16 mouse cellular contexts compared by ENCODE assay signal in the genomic region with DNA sequence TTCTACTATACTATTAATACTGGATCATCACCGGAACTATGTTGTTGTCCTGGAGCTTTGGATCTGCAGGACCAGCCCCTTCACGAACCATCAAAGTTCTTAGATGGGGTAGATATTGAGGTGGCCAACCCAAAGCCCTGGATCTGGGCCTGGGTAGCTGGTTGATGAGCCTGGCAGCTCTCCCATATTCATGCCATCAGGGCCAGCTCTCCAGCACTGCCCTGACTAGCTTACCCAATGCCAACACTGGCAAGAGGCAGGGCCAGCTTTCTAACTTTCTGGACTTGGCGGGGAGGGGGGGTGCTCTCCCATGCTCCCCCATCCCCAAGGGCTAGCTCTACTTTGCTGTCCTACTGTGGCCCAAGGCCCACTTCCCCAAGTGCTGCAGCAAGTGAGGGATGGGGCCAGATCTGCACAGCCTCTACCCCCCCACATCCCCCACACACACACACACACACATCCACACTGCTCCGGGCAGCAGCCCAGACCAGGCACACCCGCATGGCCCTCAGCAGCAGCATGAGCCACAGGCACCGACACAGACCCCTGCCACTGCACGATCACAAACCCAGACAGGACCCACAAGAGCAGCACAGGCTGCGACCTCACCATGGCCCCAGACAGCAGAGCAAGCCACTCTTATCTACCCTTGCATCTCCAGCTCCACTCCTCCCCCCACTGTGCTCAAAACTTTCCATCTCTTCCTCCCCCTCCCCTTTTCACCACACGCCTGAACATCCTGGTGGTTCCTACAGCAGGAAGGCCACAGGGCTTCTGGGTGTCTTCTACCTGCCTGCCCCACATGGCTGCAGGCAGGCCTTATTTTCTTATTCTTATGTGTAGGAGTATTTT. TPM values are rescaled to one million over a fixed set of nuclear protein-coding genes. Genes with fewer than 3 reads are reported as not detected.
DNase-seq lines count a peak whose midpoint lies in the region; ATAC-seq and TF ChIP-seq lines count a peak whose summit lies in the region.
"Had no signal": no experiment of that assay in that cellular context is flagged by ENCODE, and none has a peak within 500 bp of the region (broad histone marks: within the 10 kb centered on the region; RNA-seq: fewer than 3 reads in every experiment).

No protein-coding gene starts in this region.

- H3K27ac ChIP-seq in midbrain, postnatal 0 days (ENCODE audit: low read depth, low read length): no peak overlapping the region
- no peak overlapping the region for H3K27ac ChIP-seq in midbrain, embryonic 13.5 days
- peak overlapping the region; percentile 81 for H3K27ac ChIP-seq in limb, embryonic 10.5 days
- no peak overlapping the region for H3K27ac ChIP-seq in intestine, embryonic 15.5 days
- H3K27ac ChIP-seq: lung, embryonic 15.5 days; midbrain, embryonic 15.5 days had no signal

- H3K4me2 ChIP-seq in midbrain, postnatal 0 days (ENCODE audit: low read depth, low read length, poor library complexity, severe bottlenecking): no peak overlapping the region
- H3K4me2 ChIP-seq in midbrain, embryonic 13.5 days (replicated peaks): no peak overlapping the region
- H3K4me2 ChIP-seq in intestine, embryonic 15.5 days (replicated peaks): no peak overlapping the region
- H3K4me2 ChIP-seq: lung, embryonic 15.5 days; midbrain, embryonic 15.5 days had no signal

- 79% methylated on average over 9 of the region's 9 CpGs for WGBS in midbrain, postnatal 0 days
- WGBS in midbrain, embryonic 13.5 days: 85% methylated on average over 9 of the region's 9 CpGs
- WGBS in limb, embryonic 10.5 days: 59% methylated on average over 9 of the region's 9 CpGs
- 51% methylated on average over 9 of the region's 9 CpGs for WGBS in intestine, embryonic 15.5 days

- TF ChIP-seq CTCF in midbrain, postnatal 0 days (IDR thresholded peaks at IDR 0.05): no peak

- no peaks in the 10 kb centered on the region for H3K4me1 ChIP-seq in midbrain, postnatal 0 days (ENCODE audit: insufficient read depth, low read length)
- peaks cover 45% of the 10 kb centered on the region for H3K4me1 ChIP-seq in midbrain, embryonic 13.5 days (replicated peaks)
- H3K4me1 ChIP-seq in limb, embryonic 10.5 days: peaks cover 64% of the 10 kb centered on the region
- H3K4me1 ChIP-seq in intestine, embryonic 15.5 days (replicated peaks): peaks cover 20% of the 10 kb centered on the region

- no peaks in the 10 kb centered on the region for H3K27me3 ChIP-seq in midbrain, postnatal 0 days (ENCODE audit: insufficient read depth, low read length)
- no peaks in the 10 kb centered on the region for H3K27me3 ChIP-seq in midbrain, embryonic 13.5 days
- H3K27me3 ChIP-seq in limb, embryonic 10.5 days (ENCODE audit: low read depth, poor library complexity, severe bottlenecking): no peaks in the 10 kb centered on the region
- no peaks in the 10 kb centered on the region for H3K27me3 ChIP-seq in intestine, embryonic 15.5 days (replicated peaks)
- H3K27me3 ChIP-seq: lung, embryonic 15.5 days; midbrain, embryonic 15.5 days had no signal

- no peaks in the 10 kb centered on the region for H3K36me3 ChIP-seq in midbrain, postnatal 0 days (ENCODE audit: insufficient read depth, low read length)
- 0 out of 2 replicates have a peak, but pooled peaks cover 2% of the 10 kb centered on the region for H3K36me3 ChIP-seq in midbrain, embryonic 13.5 days
- peaks cover 2% of the 10 kb centered on the region for H3K36me3 ChIP-seq in limb, embryonic 10.5 days
- H3K36me3 ChIP-seq in intestine, embryonic 15.5 days: no peaks in the 10 kb centered on the region
- H3K36me3 ChIP-seq: lung, embryonic 15.5 days; midbrain, embryonic 15.5 days had no signal

- no peak overlapping the region for H3K4me3 ChIP-seq in midbrain, postnatal 0 days (ENCODE audit: low read depth, low read length)
- H3K4me3 ChIP-seq in midbrain, embryonic 13.5 days (replicated peaks): no peak overlapping the region
- no peak overlapping the region for H3K4me3 ChIP-seq in limb, embryonic 10.5 days
- H3K4me3 ChIP-seq in intestine, embryonic 15.5 days (replicated peaks): no peak overlapping the region
- H3K4me3 ChIP-seq: lung, embryonic 15.5 days; midbrain, embryonic 15.5 days had no signal

- ATAC-seq in midbrain, postnatal 0 days (ENCODE audit: low FRiP score): 0 out of 2 replicates have a peak, but pooled peaks have one; percentile 38
- no peak for ATAC-seq in midbrain, embryonic 13.5 days
- no peak for ATAC-seq in intestine, embryonic 15.5 days
- ATAC-seq: midbrain, embryonic 15.5 days had no signal

- H3K9me3 ChIP-seq in midbrain, postnatal 0 days (ENCODE audit: low read length): no peaks in the 10 kb centered on the region
- H3K9me3 ChIP-seq in midbrain, embryonic 13.5 days: no peaks in the 10 kb centered on the region
- no peaks in the 10 kb centered on the region for H3K9me3 ChIP-seq in limb, embryonic 10.5 days (replicated peaks)
- no peaks in the 10 kb centered on the region for H3K9me3 ChIP-seq in intestine, embryonic 15.5 days
- H3K9me3 ChIP-seq: lung, embryonic 15.5 days; midbrain, embryonic 15.5 days had no signal

- no peak overlapping the region for H3K9ac ChIP-seq in midbrain, postnatal 0 days (replicated peaks; ENCODE audit: low read length, poor library complexity, severe bottlenecking)
- no peak overlapping the region for H3K9ac ChIP-seq in midbrain, embryonic 13.5 days (replicated peaks)
- no peak overlapping the region for H3K9ac ChIP-seq in intestine, embryonic 15.5 days
- H3K9ac ChIP-seq: lung, embryonic 15.5 days; midbrain, embryonic 15.5 days had no signal

- peak; percentile 23 for DNase-seq in embryo, embryonic 11 days
- DNase-seq in embryo, embryonic 10.5 days (ENCODE audit: low spot score): no peak
- peak; percentile 53 for DNase-seq in midbrain, postnatal 0 days (ENCODE audit: low spot score)
- no peak for DNase-seq in limb, embryonic 10.5 days (ENCODE audit: low spot score)
- DNase-seq in thymus, postnatal 4 days: peak; percentile 52
- no peak for DNase-seq in adrenal gland, adult 18-20 months (ENCODE audit: low spot score in 2 of 2)
- DNase-seq: adrenal gland, postnatal 25 days; heart, postnatal 4 days; layer of hippocampus, adult 9-11 months; right cerebral cortex, postnatal 14 days had no signal

RNA-seq across cellular contexts. Expression of gene Mfap4, which starts 3.8 kb away (rescaled TPM):
- 10.1 and 22.8 TPM in 2 replicates for total RNA-seq in midbrain, postnatal 0 days (2014; rRNA removed)
- 14.1 and 16.4 TPM in 2 replicates for polyA plus RNA-seq in midbrain, postnatal 0 days (2015; fragmentation: Nextera tagmentation; extraction: Ambion mirVana)
- 28.6 and 35.4 TPM in 2 replicates for polyA plus RNA-seq in midbrain, embryonic 13.5 days (2015; fragmentation: Nextera tagmentation; extraction: Ambion mirVana)
- 124 and 208 TPM in 2 replicates for polyA plus RNA-seq in limb, embryonic 10.5 days (2016; fragmentation: Nextera tagmentation; extraction: Ambion mirVana)
- 1 to 10 TPM; 4.8 to 5.6 TPM for total RNA-seq in adrenal gland, adult 18-20 months (2021)
- polyA plus RNA-seq in intestine, embryonic 15.5 days (2015; fragmentation: Nextera tagmentation; extraction: Ambion mirVana): 210 and 213 TPM in 2 replicates
- total RNA-seq: neutrophil, adult 5-6 weeks had no signal
- polyA plus RNA-seq: C2C12 had no signal

RNA-seq across cellular contexts. Expression of gene Mapk7, which starts 12.7 kb away (rescaled TPM):
- 37.3 and 46.1 TPM in 2 replicates for total RNA-seq in midbrain, postnatal 0 days (2014; rRNA removed)
- polyA plus RNA-seq in midbrain, postnatal 0 days (2015; fragmentation: Nextera tagmentation; extraction: Ambion mirVana): 36.6 and 36.9 TPM in 2 replicates
- 76.6 and 87.2 TPM in 2 replicates for polyA plus RNA-seq in midbrain, embryonic 13.5 days (2015; fragmentation: Nextera tagmentation; extraction: Ambion mirVana)
- polyA plus RNA-seq in limb, embryonic 10.5 days (2016; fragmentation: Nextera tagmentation; extraction: Ambion mirVana): 87.2 and 94.7 TPM in 2 replicates
- total RNA-seq in adrenal gland, adult 18-20 months (2021): 10 to 100 TPM; 15.3 to 16.0 TPM
- 36.3 and 38.8 TPM in 2 replicates for polyA plus RNA-seq in intestine, embryonic 15.5 days (2015; fragmentation: Nextera tagmentation; extraction: Ambion mirVana)

RNA-seq across cellular contexts. Expression of gene B9d1, which starts 23.5 kb away (rescaled TPM):
- 26.3 and 28.1 TPM in 2 replicates for total RNA-seq in midbrain, postnatal 0 days (2014; rRNA removed)
- 25.1 and 27.5 TPM in 2 replicates for polyA plus RNA-seq in midbrain, postnatal 0 days (2015; fragmentation: Nextera tagmentation; extraction: Ambion mirVana)
- 38.3 and 40.8 TPM in 2 replicates for polyA plus RNA-seq in midbrain, embryonic 13.5 days (2015; fragmentation: Nextera tagmentation; extraction: Ambion mirVana)
- 45.3 and 46.7 TPM in 2 replicates for polyA plus RNA-seq in limb, embryonic 10.5 days (2016; fragmentation: Nextera tagmentation; extraction: Ambion mirVana)
- 10 to 100 TPM; 14.4 to 14.8 TPM for total RNA-seq in adrenal gland, adult 18-20 months (2021)
- polyA plus RNA-seq in intestine, embryonic 15.5 days (2015; fragmentation: Nextera tagmentation; extraction: Ambion mirVana): 20.9 and 24.3 TPM in 2 replicates
- total RNA-seq: neutrophil, adult 5-6 weeks had no signal

RNA-seq across cellular contexts. Expression of gene Rnf112, which starts 27.5 kb away (rescaled TPM):
- total RNA-seq in midbrain, postnatal 0 days (2014; rRNA removed): 75.6 and 86.9 TPM in 2 replicates
- 35.7 and 36.2 TPM in 2 replicates for polyA plus RNA-seq in midbrain, postnatal 0 days (2015; fragmentation: Nextera tagmentation; extraction: Ambion mirVana)
- 13.6 and 15.0 TPM in 2 replicates for polyA plus RNA-seq in midbrain, embryonic 13.5 days (2015; fragmentation: Nextera tagmentation; extraction: Ambion mirVana)
- polyA plus RNA-seq in limb, embryonic 10.5 days (2016; fragmentation: Nextera tagmentation; extraction: Ambion mirVana): 0.10 and 0.23 TPM in 2 replicates
- 1 to 10 TPM; 1.2 to 1.3 TPM for total RNA-seq in adrenal gland, adult 18-20 months (2021)
- polyA plus RNA-seq in intestine, embryonic 15.5 days (2015; fragmentation: Nextera tagmentation; extraction: Ambion mirVana): 1.6 and 1.7 TPM in 2 replicates
- total RNA-seq: neutrophil, adult 5-6 weeks had no signal
- polyA plus RNA-seq: C2C12 had no signal

Comparison
In these comparisons a context has a peak if more than half of its experiments do, and no peak if none do; other contexts are left out.
1. DNase-seq: peak in embryo, embryonic 11 days (single experiment), midbrain, postnatal 0 days (single experiment) and thymus, postnatal 4 days (single experiment); none in embryo, embryonic 10.5 days (single experiment), limb, embryonic 10.5 days (single experiment) and adrenal gland, adult 18-20 months (0 of 2).